Mouse (Mus musculus) CH12.LX (cell line): ENCODE measurements around the gene Adora1. TPM values are rescaled to one million over a fixed set of nuclear protein-coding genes. Genes with fewer than 3 reads are reported as not detected.

ENCODE experiments used
- DNase-seq: peaks from one replicate; pipeline ENCODE4 v3.0.0-alpha.2; 2013; ENCODE audit errors: extremely low read depth
- H3K27ac ChIP-seq: 2 replicates; pipeline ENCODE4 v1.5.1; 2012; ENCODE audit warnings: low read depth, mild to moderate bottlenecking, control low read depth, moderate library complexity; ENCODE audit not compliant: insufficient read depth
- H3K27me3 ChIP-seq: replicated peaks from 2 replicates; pipeline ENCODE3; 2012; ENCODE audit warnings: inconsistent platforms
- H3K36me3 ChIP-seq, 2 experiments: replicated peaks in 1 of 2; 2 replicates each; pipeline versions ENCODE3 to v1.6.1; 2012; ENCODE audit warnings: inconsistent platforms in 1 of 2, low read length in 1 of 2, mild to moderate bottlenecking in 1 of 2, mixed read lengths in 1 of 2, moderate library complexity in 1 of 2; ENCODE audit not compliant: control insufficient read depth in 1 of 2, insufficient read depth in 1 of 2
- H3K4me1 ChIP-seq, 2 experiments: 2 replicates each; pipeline ENCODE4 v1.6.1; 2012; ENCODE audit warnings: inconsistent platforms in 1 of 2, moderate library complexity in 1 of 2; ENCODE audit not compliant: insufficient read depth in 2 of 2, control insufficient read depth in 1 of 2
- H3K4me2 ChIP-seq: 2 replicates; pipeline ENCODE4 v1.6.1; 2012; ENCODE audit warnings: low read depth, mild to moderate bottlenecking, control low read depth; ENCODE audit not compliant: poor library complexity, insufficient read depth, severe bottlenecking
- H3K4me3 ChIP-seq, 3 experiments: fragments of 150-350 bp in 1 of 3; sonication (generic) in 1 of 3; replicated peaks in 1 of 3; 2 replicates each; pipeline versions ENCODE3 to v1.5.1; 2011 to 2012; ENCODE audit warnings: low read depth in 2 of 3, low read length in 2 of 3, mild to moderate bottlenecking in 2 of 3, moderate library complexity in 2 of 3, control low read depth in 1 of 3, improper control_type of control experiment in 1 of 3, inconsistent platforms in 1 of 3, mixed read lengths in 1 of 3; ENCODE audit not compliant: poor library complexity in 1 of 3
- H3K79me2 ChIP-seq: replicated peaks from 2 replicates; pipeline ENCODE4 v1.6.1; 2012; ENCODE audit warnings: mild to moderate bottlenecking, moderate library complexity; ENCODE audit not compliant: control insufficient read depth, poor library complexity, insufficient read depth, severe bottlenecking; ENCODE audit errors: extremely low read depth
- H3K9ac ChIP-seq: 2 replicates; pipeline ENCODE4 v1.6.1; 2012; ENCODE audit warnings: low read depth, mild to moderate bottlenecking, control low read depth, moderate library complexity; ENCODE audit not compliant: insufficient read depth
- H3K9me3 ChIP-seq: replicated peaks from 2 replicates; pipeline ENCODE3; 2012; ENCODE audit warnings: low read length, inconsistent platforms, mixed read lengths
- BHLHE40 ChIP-seq: IDR thresholded peaks from 2 replicates; pipeline ENCODE4 v1.6.1; 2011; ENCODE audit warnings: mild to moderate bottlenecking, low read depth, low read length, improper control_type of control experiment
- CTCF ChIP-seq, 2 experiments: IDR thresholded peaks in 1 of 2; conservative IDR thresholded peaks in 1 of 2; 2 replicates each; pipeline ENCODE4 v1.5.1; 2011 to 2012; ENCODE audit warnings: low read depth in 2 of 2, low read length in 2 of 2, improper control_type of control experiment in 1 of 2, inconsistent platforms in 1 of 2, mild to moderate bottlenecking in 1 of 2, moderate library complexity in 1 of 2
- E2F4 ChIP-seq: IDR thresholded peaks from 2 replicates; pipeline ENCODE4 v1.6.1; 2011; ENCODE audit warnings: low read depth, low read length, improper control_type of control experiment; ENCODE audit not compliant: insufficient replicate concordance
- ELF1 ChIP-seq: IDR thresholded peaks from 2 replicates; pipeline ENCODE4 v1.6.1; 2014; ENCODE audit warnings: low read depth, mild to moderate bottlenecking, inconsistent platforms, low read length, improper control_type of control experiment
- ETS1 ChIP-seq: conservative IDR thresholded peaks from 2 replicates; pipeline ENCODE4 v1.6.1; 2012; ENCODE audit warnings: low read depth, mild to moderate bottlenecking, inconsistent platforms, low read length, improper control_type of control experiment, moderate library complexity
- GABPA ChIP-seq: IDR thresholded peaks from 2 replicates; pipeline ENCODE4 v1.6.1; 2012; ENCODE audit warnings: low read depth, low read length, improper control_type of control experiment, inconsistent platforms; ENCODE audit not compliant: insufficient replicate concordance
- HCFC1 ChIP-seq: IDR thresholded peaks from 2 replicates; pipeline ENCODE4 v1.6.1; 2012; ENCODE audit warnings: low read depth, mild to moderate bottlenecking, inconsistent platforms, low read length, improper control_type of control experiment
- IRF4 ChIP-seq: IDR thresholded peaks from 2 replicates; pipeline ENCODE4 v1.6.1; 2014; ENCODE audit warnings: low read depth, mild to moderate bottlenecking, inconsistent platforms, low read length, improper control_type of control experiment
- JUN ChIP-seq: IDR thresholded peaks from 2 replicates; pipeline ENCODE4 v1.6.1; 2011; ENCODE audit warnings: low read depth, mild to moderate bottlenecking, low read length, improper control_type of control experiment, moderate library complexity; ENCODE audit not compliant: insufficient read depth
- JUND ChIP-seq: conservative IDR thresholded peaks from 2 replicates; pipeline ENCODE4 v1.6.1; 2011; ENCODE audit warnings: low read depth, low read length, improper control_type of control experiment
- MAFK ChIP-seq: IDR thresholded peaks from 2 replicates; pipeline ENCODE4 v1.6.1; 2011; ENCODE audit warnings: low read length, improper control_type of control experiment; ENCODE audit not compliant: insufficient replicate concordance
- MAZ ChIP-seq: IDR thresholded peaks from 2 replicates; pipeline ENCODE4 v1.6.1; 2012; ENCODE audit warnings: low read depth, mild to moderate bottlenecking, inconsistent platforms, low read length, improper control_type of control experiment, moderate library complexity
- MEF2A ChIP-seq: IDR thresholded peaks from 2 replicates; pipeline ENCODE4 v1.6.1; 2014; ENCODE audit warnings: low read depth, mild to moderate bottlenecking, inconsistent platforms, low read length, improper control_type of control experiment, borderline replicate concordance
- MYC ChIP-seq: IDR thresholded peaks from 2 replicates; pipeline ENCODE4 v1.6.1; 2011; ENCODE audit warnings: low read depth, mild to moderate bottlenecking, improper control_type of control experiment, low read length
- POLR2A ChIP-seq: IDR thresholded peaks from 2 replicates; pipeline ENCODE4 v1.6.1; 2011; ENCODE audit warnings: low read depth, mild to moderate bottlenecking, improper control_type of control experiment, low read length
- SMC3 ChIP-seq: IDR thresholded peaks from 2 replicates; pipeline ENCODE4 v1.6.1; 2011; ENCODE audit warnings: low read depth, low read length, improper control_type of control experiment
- TCF12 ChIP-seq: IDR thresholded peaks from 2 replicates; pipeline ENCODE4 v1.6.1; 2014; ENCODE audit warnings: low read depth, mild to moderate bottlenecking, inconsistent platforms, low read length, improper control_type of control experiment
- UBTF ChIP-seq: IDR thresholded peaks from 2 replicates; pipeline ENCODE4 v1.6.1; 2012; ENCODE audit warnings: low read depth, mild to moderate bottlenecking, inconsistent platforms, low read length, improper control_type of control experiment, moderate library complexity
- ZC3H11A ChIP-seq: IDR thresholded peaks from 2 replicates; pipeline ENCODE4 v1.6.1; 2012; ENCODE audit warnings: low read depth, mild to moderate bottlenecking, inconsistent platforms, low read length, improper control_type of control experiment
- ZMIZ1 ChIP-seq: IDR thresholded peaks from 2 replicates; pipeline ENCODE4 v1.6.1; 2012; ENCODE audit warnings: low read depth, mild to moderate bottlenecking, inconsistent platforms, low read length, improper control_type of control experiment
- dilution Hi-C: fragments of 300-500 bp; cut with MboI; formaldehyde crosslinking; loops from 2 replicates; pipeline ENCODE4 v1.14.3; 2020; ENCODE audit warnings: low sequenced_read_pairs; ENCODE audit not compliant: extremely low pct_unique_long_range_greater_than_20kb, extremely low pct_ligation_motif_present
- in situ Hi-C: fragments of 300-500 bp; cut with MboI; formaldehyde crosslinking; loops from 3 replicates; pipeline ENCODE4 v1.14.3; 2019; ENCODE audit warnings: low sequenced_read_pairs, low pct_ligation_motif_present, low pct_unique_long_range_greater_than_20kb, mixed read lengths
- polyA plus RNA-seq: library from polyadenylated mRNA; unstranded; fragments of >175 nt; gene quantifications from 2 replicates; pipeline ENCODE4 v1.2.1, GENCODE M21; 2012; ENCODE audit warnings: low read depth; ENCODE audit not compliant: insufficient read length
- total RNA-seq, 2 experiments: library from RNA; depleted of rRNA; stranded (reverse); fragments of 300-350 nt in 1 of 2; fragments of >200 nt in 1 of 2; gene quantifications; 2 replicates each; pipeline ENCODE4 v1.2.3; 2012 to 2014

The Adora1 gene
- total and polyA plus RNA-seq, 3 experiments: 0.20 TPM; not detected in 2

DNA sequence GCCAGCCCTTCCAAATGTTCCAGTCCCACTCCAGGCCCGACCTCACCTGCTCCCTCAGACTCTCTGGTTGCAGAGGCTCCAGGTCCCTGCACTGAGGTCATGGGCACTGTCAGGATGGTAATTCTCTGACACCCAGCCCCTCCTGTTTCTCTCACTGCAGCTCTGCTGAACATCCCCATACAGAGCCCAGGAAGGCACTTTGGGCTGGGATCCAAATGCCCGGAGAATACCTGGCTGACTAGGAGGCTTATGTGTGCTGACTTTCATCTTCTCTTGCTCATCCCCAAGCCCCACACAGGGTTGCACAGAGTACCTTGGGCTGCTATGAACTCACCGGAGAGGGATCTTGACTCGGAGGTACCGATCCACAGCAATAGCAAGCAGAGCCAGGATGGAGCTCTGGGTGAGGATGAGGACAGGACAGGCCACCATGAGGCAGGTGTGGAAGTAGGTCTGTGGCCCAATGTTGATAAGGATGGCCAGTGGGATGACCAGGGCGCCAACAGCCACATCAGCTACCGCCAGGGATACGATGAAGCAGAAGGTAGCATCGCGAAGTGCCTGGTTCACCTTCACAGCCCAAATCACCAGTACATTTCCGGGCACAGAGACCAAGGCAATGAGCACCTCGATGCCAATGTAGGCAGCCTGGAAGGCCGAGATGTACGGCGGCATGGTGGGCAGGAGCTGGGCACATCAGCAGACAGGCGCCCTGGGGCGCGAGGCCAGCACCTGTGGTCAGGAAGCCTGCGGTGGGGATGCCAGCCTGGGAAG is 1.4 kb downstream of the Adora1 start:
- Histone ChIP-seq H3K9ac (no peak overlapping the region), H3K79me2 (no peaks in the 10 kb centered on the region), H3K27me3 (no peaks in the 10 kb centered on the region)

DNA sequence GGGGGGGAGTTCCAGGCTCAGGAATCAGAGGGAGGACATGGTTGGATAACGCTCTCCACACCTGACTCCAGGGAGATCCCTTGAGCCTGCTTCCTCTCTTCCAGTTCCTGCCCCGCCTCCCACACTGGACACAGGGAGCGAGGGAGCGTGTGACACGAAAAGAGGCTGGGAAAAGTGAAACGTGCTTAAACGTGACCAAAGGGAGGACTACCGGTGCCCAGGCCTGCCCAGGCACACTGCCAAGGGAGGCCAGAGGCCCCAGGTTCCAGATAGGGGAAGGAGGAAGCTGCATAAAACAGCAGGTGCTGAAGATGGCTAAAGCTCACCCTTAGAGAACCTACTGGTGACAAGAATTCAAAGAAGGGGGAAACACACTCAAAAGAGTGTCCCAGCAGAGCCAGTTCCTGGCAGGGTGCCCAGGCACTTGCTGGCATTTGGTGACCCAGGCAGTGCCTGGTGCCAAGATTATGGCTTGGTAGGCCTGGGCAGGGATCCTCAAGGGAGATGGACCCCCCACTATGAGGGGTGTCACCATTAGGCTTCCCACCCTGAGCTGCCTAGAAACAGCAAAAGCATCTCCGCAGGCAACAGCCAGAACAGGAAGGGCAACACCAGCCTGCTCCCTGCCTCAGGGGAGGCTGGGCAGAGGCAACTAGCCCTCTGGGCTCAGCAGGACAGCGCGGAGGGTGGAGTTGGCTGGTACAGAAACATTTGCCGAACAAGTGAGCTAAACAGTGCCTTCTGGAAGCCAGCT is 2.3 kb downstream of the Adora1 start:
- DNase-seq: no peak
- Histone ChIP-seq H3K9ac (no peak overlapping the region), H3K27ac (no peak overlapping the region), H3K4me2 (no peak overlapping the region), H3K27me3 (no peaks in the 10 kb centered on the region), H3K9me3 (no peaks in the 10 kb centered on the region), H3K4me1 (peaks cover 14 to 59% of the 10 kb centered on the region in 2 experiments), H3K79me2 (no peaks in the 10 kb centered on the region), H3K4me3 (no peak overlapping the region), H3K36me3 (no peaks in the 10 kb centered on the region)
- TF ChIP-seq JUN (no peak), HCFC1 (no peak), BHLHE40 (peak; percentile 62)
- in situ Hi-C loops (loop anchor here (5.0 kb wide), 1 partner anchor 36 kb away; no protein-coding TSS in a partner anchor), dilution Hi-C loops (no loop called here)

More for the DNA sequence above, 1.4 kb downstream of the Adora1 start:
- dilution Hi-C loops (no loop called here), in situ Hi-C loops (loop anchor here (5.0 kb wide), 1 partner anchor 37 kb away; no protein-coding TSS in a partner anchor)
- no peak overlapping the region for H3K27ac ChIP-seq
- H3K36me3 ChIP-seq: no peaks in the 10 kb centered on the region
- peaks cover 14 to 66% of the 10 kb centered on the region in 2 experiments for H3K4me1 ChIP-seq
- no peaks in the 10 kb centered on the region for H3K9me3 ChIP-seq
- no peak overlapping the region for H3K4me2 ChIP-seq
- TF ChIP-seq MYC (no peak), UBTF (no peak), MEF2A (no peak), ZMIZ1 (no peak), HCFC1 (no peak), ZC3H11A (no peak), SMC3 (no peak), GABPA (no peak), TCF12 (no peak), MAFK (no peak), ETS1 (no peak), BHLHE40 (no peak), IRF4 (no peak), CTCF (conservative IDR thresholded peaks at IDR 0.05 in 1 of 2, IDR thresholded peaks at IDR 0.05 in 1 of 2; ENCODE audit: low read depth in 2 of 2, low read length in 2 of 2) (no peak), MAZ (no peak), JUN (no peak), ELF1 (no peak), E2F4 (no peak), POLR2A (no peak), JUND (no peak)
- H3K4me3 ChIP-seq: no peak overlapping the region
- no peak for DNase-seq
